In genomic region chr2:179779266-179779665, GRCm38 (mm10) we compare ENCODE assay signal across 21 mouse cellular contexts.
"Had no signal": no experiment of that assay in that cellular context is flagged by ENCODE, and none has a peak within 500 bp of the region (broad histone marks: within the 10 kb centered on the region; RNA-seq: fewer than 3 reads in every experiment).

No protein-coding gene starts in this region.

- DNase-seq: gastrocnemius, postnatal 10 days; heart, adult 18-20 months; heart, postnatal 10 days; heart, postnatal 4 days; kidney, adult 18-20 months; kidney, adult 8-10 months; kidney, postnatal 10 days; kidney, postnatal 25 days; kidney, postnatal 4 days; left cerebral cortex, postnatal 4 days had no signal

- H3K27ac ChIP-seq: heart, embryonic 10.5 days; hindbrain, embryonic 12.5 days; hindbrain, embryonic 14.5 days; intestine, embryonic 15.5 days; left cerebral cortex, adult 2 months; limb, embryonic 13.5 days; limb, embryonic 15.5 days; liver, embryonic 12.5 days; liver, embryonic 14.5 days had no signal

- H3K4me3 ChIP-seq: heart, embryonic 10.5 days; heart, embryonic 12.5 days; hindbrain, embryonic 10.5 days; hindbrain, embryonic 12.5 days; intestine, embryonic 15.5 days; left cerebral cortex, adult 2 months; limb, embryonic 13.5 days; limb, embryonic 15.5 days; liver, embryonic 12.5 days had no signal
